Mouse (Mus musculus): ENCODE measurements around the gene Map2k4. TPM values are rescaled to one million over a fixed set of nuclear protein-coding genes. Genes with fewer than 3 reads are reported as not detected.

The Map2k4 gene
- total RNA-seq, 2 experiments from 2014 or later = 20.7 to 31.0 TPM

- no peak for ATAC-seq (replicated peaks; ENCODE audit: low FRiP score, poor library complexity, severe bottlenecking)
Measured at GRCm38 (mm10) chr11:65776906-65777611, 11.0 kb downstream of the Map2k4 start.

- ATAC-seq (replicated peaks; ENCODE audit: low FRiP score, poor library complexity, severe bottlenecking) = peak; percentile 75; the same call in 1 of the 2 replicates
Measured at GRCm38 (mm10) chr11:65773946-65774656, 14.0 kb downstream of the Map2k4 start.

GRCm38 (mm10) chr11:65773535-65773934 is 14.6 kb downstream of the Map2k4 start:
- peak; percentile 77 for ATAC-seq (replicated peaks; ENCODE audit: low FRiP score, poor library complexity, severe bottlenecking)

GRCm38 (mm10) chr11:65771546-65771945 is 16.6 kb downstream of the Map2k4 start:
- no peak for ATAC-seq (replicated peaks; ENCODE audit: low FRiP score, poor library complexity, severe bottlenecking)

GRCm38 (mm10) chr11:65769990-65770389 is 18.1 kb downstream of the Map2k4 start:
- no peak for ATAC-seq (replicated peaks; ENCODE audit: low FRiP score, poor library complexity, severe bottlenecking)

GRCm38 (mm10) chr11:65768445-65768844 is 19.7 kb downstream of the Map2k4 start:
- no peak for ATAC-seq (replicated peaks; ENCODE audit: low FRiP score, poor library complexity, severe bottlenecking)

- no peak for ATAC-seq (replicated peaks; ENCODE audit: low FRiP score, poor library complexity, severe bottlenecking)
Measured at GRCm38 (mm10) chr11:65760912-65761311, 27.2 kb downstream of the Map2k4 start.

- ATAC-seq (replicated peaks; ENCODE audit: low FRiP score, poor library complexity, severe bottlenecking) = no peak
Measured at GRCm38 (mm10) chr11:65759350-65759749, 28.7 kb downstream of the Map2k4 start.

GRCm38 (mm10) chr11:65754161-65754560 is 33.9 kb downstream of the Map2k4 start:
- ATAC-seq (replicated peaks; ENCODE audit: low FRiP score, poor library complexity, severe bottlenecking) = no peak

GRCm38 (mm10) chr11:65753593-65753992 is 34.5 kb downstream of the Map2k4 start:
- peak; percentile 71 for ATAC-seq (replicated peaks; ENCODE audit: low FRiP score, poor library complexity, severe bottlenecking)

- ATAC-seq (replicated peaks; ENCODE audit: low FRiP score, poor library complexity, severe bottlenecking) = no peak
Measured at GRCm38 (mm10) chr11:65750546-65750945, 37.6 kb downstream of the Map2k4 start.

- 0 out of 2 replicates have a peak, but pooled peaks have one; percentile 19 for ATAC-seq (replicated peaks; ENCODE audit: low FRiP score, poor library complexity, severe bottlenecking)
Measured at GRCm38 (mm10) chr11:65747433-65747832, 40.7 kb downstream of the Map2k4 start.

- no peak for ATAC-seq (replicated peaks; ENCODE audit: low FRiP score, poor library complexity, severe bottlenecking)
Measured at GRCm38 (mm10) chr11:65745707-65746333, 42.3 kb downstream of the Map2k4 start.

- no peak for ATAC-seq (replicated peaks; ENCODE audit: low FRiP score, poor library complexity, severe bottlenecking)
Measured at GRCm38 (mm10) chr11:65743866-65744265, 44.2 kb downstream of the Map2k4 start.

GRCm38 (mm10) chr11:65740811-65741210 is 47.3 kb downstream of the Map2k4 start:
- no peak for ATAC-seq (replicated peaks; ENCODE audit: low FRiP score, poor library complexity, severe bottlenecking)

- no peak for ATAC-seq (replicated peaks; ENCODE audit: low FRiP score, poor library complexity, severe bottlenecking)
Measured at GRCm38 (mm10) chr11:65740390-65740789, 47.7 kb downstream of the Map2k4 start.

- ATAC-seq (replicated peaks; ENCODE audit: low FRiP score, poor library complexity, severe bottlenecking) = peak; percentile 92
Measured at GRCm38 (mm10) chr11:65739880-65740279, 48.2 kb downstream of the Map2k4 start.

- no peak for ATAC-seq (replicated peaks; ENCODE audit: low FRiP score, poor library complexity, severe bottlenecking)
Measured at GRCm38 (mm10) chr11:65734656-65735055, 53.4 kb downstream of the Map2k4 start.

- no peak for ATAC-seq (replicated peaks; ENCODE audit: low FRiP score, poor library complexity, severe bottlenecking)
Measured at GRCm38 (mm10) chr11:65729623-65730217, 58.4 kb downstream of the Map2k4 start.

- no peak for ATAC-seq (replicated peaks; ENCODE audit: low FRiP score, poor library complexity, severe bottlenecking)
Measured at GRCm38 (mm10) chr11:65728906-65729305, 59.2 kb downstream of the Map2k4 start.

Measured in erythroid progenitor cell, adult 5-6 weeks (primary cell).